Mouse (Mus musculus): ENCODE results near the gene Elavl4.

The Elavl4 gene

DNA sequence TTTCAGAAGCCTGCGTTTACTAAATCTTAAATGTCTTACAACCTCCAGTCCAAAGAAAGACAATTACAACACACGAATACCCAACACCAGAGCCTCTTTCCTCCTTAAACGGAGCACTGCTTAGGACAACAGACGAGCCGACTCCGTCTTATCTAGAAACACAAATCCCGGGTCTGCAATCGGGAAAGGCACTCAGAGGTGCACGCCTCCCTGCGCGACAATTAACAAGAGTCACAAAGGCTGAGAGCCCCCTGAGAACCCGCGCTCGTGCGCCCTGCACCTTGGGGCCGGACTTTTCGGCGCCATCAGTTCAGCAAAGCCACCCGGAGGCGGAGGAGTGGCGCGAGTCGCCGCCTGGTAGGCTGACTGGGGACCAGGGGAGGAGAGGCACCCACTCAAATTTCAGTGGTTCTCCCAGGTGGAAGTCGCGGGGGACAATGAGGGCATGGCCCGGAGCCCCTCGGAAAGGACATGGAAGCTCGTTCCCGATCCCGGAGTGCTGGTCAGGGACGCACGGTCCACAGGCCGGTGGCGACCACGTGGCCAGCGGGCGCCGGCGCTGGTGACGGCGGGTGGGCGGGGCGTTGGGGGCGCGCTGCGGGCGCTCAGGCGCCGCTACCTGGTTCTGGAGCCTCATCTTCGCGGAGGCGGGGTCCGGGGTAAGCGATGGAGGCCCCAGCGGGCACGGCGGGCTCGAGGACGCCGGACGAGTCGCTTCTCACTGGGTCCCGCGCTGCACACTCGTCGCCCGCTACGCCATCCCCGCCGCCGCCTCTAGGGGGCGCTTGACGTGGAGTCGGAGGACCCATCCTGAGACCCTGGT, at the start of gene Elavl4:
Elavl4 (minus strand) TSS at position 732 of the 823 bp plus-strand sequence.
- peak; percentile 92 for ATAC-seq (ENCODE audit: low TSS enrichment)

- ATAC-seq (ENCODE audit: low TSS enrichment): peak; percentile 99
Observed at GRCm38 (mm10) chr4:110397618-110398045, 45.9 kb upstream of the Elavl4 start, which contains the start of gene Agbl4. TSS of gene Agbl4 (plus strand) at chr4:110397661.

DNA sequence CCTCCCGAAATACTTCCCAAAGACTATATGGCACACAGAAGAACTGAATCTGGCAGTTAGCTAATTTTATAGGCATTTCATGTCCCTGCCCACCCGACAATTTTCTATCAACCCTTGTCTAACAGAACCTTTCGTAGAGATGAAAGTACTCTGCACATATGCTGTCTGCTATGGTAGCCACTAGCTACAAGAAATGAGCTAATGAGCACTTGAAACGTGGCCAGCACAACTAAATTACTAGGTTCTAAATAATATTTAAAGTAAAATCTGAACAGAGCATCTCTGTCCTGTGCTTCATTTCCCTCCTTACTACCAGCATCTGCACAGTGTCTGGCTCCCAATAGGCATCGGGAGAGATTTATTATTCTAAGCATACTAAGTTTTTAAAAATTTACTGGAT, 44.5 kb upstream of the Elavl4 start:
- ATAC-seq (ENCODE audit: low TSS enrichment): no peak

- no peak for ATAC-seq (ENCODE audit: low TSS enrichment)
Observed at GRCm38 (mm10) chr4:110360568-110360967, 8.9 kb upstream of the Elavl4 start.

DNA sequence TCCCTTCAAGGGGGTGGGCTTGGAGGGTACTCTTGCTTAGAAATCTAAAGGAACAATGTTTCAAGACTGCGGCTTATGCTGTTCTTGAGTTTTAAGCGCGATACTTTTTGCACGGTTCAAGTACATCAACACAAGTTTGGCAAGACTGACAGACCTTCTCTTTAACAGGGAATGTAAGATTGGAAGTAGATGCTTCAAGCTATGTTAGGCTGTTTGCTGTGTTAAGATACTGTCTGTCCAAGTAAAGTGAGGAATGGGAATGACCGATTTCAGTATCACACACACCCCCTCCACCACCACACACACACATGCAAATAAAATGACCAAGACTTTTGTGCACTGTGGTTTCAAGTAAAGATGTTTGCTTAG, 276 bp upstream of the Elavl4 start:
- peak; percentile 51 for ATAC-seq (ENCODE audit: low TSS enrichment)

- ATAC-seq (ENCODE audit: low TSS enrichment): peak; percentile 14
Observed at GRCm38 (mm10) chr4:110350856-110351177, 892 bp downstream of the Elavl4 start.

DNA sequence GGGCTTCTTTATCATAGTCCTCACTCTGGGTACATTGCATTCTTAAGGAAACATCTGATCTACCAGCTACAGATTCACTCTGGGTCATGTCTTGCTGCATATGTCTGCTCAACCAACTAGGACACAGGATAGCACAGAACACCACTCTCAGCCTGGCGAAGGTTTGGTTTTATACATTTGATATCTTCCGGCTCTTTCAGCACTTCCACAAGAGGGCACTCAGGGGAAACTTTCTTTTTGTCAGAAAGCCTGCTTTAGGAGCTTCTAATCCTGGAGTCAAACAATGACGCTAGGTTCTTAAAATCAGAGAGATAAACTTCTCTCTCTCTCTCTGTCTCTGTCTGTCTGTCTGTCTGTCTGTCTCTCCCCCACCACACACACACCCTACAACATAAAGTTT, 27.8 kb downstream of the Elavl4 start:
- ATAC-seq (ENCODE audit: low TSS enrichment): peak; percentile 92

- no peak for ATAC-seq (ENCODE audit: low TSS enrichment)
Observed at GRCm38 (mm10) chr4:110312126-110312525, 39.6 kb downstream of the Elavl4 start.

DNA sequence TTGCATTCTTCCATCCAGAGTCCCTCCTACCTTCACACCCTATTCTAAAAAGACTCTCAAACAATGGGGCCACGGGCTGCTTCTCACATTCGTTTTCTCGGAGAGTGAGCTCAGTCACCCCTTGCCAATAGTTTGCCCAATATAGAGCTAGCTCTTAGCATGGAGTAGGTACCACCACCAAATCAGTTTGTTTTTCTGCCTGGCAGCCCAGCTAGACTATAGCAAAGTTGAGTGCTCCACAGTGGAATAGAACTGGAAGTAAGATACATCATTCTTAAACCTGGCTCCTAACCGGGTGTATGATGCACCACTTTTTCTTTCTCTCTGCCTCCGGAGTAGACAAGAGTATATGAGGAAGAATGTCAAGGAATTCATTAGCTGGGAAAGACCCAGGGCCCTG, 44.7 kb downstream of the Elavl4 start:
- peak; percentile 82 for ATAC-seq (ENCODE audit: low TSS enrichment)

GRCm38 (mm10) chr4:110306559-110306958, 45.1 kb downstream of the Elavl4 start:
- ATAC-seq (ENCODE audit: low TSS enrichment): peak; percentile 74

DNA sequence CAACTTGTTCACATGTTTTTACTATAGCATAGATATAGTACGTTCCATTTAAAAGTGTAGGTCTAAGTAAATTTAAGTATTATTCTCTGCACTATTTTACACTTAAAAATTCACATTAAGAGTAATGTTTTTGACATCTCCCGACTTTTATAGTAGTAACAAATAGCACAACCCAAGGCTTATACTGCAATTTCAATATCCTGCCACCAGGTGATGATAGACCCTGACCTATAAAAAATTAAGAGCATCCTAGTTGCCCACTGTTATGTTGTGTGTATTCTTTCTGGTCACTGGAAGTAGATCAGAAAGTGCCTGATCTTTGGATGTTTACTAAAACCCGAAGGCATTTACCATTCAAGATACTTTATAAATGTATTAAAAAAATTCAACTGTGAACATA, 55.9 kb downstream of the Elavl4 start:
- no peak for ATAC-seq (ENCODE audit: low TSS enrichment)

DNA sequence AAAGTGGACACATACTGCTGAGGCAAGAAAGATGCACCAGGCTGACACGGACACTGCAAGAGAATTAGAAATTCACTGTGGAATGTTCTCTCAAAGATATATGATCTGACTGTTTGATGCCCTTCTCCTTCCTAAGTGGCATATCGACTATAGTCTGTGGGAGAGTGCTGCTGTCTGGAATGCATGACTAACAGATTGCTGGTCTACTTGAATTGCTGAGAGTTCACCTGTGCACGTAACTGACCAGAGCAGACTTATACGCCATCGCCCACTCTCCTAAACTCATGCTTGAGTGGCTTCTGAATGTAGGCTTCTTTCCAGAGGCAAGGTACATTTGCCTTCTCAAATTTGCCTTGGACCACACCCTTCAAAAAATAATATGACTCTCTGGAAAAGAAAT, 58.5 kb downstream of the Elavl4 start:
- no peak for ATAC-seq (ENCODE audit: low TSS enrichment)

DNA sequence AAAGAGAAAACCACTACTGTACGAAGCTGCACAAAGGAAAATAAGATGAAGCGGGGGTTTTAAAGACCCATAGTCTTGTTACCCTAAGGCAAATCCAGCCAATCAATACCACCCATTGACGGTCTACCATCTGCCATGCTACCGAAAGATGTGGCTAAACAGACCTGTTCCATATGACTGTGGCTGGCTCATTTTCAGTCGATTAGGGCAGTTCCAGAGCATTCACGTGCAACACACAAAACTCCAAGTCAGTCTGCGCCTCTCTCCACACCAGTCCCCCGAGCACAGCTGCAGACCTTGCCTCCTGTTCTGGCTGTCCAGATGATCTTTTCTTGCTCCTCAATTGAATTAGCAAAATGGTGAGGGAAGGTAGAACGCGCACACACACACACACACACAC, 59.2 kb downstream of the Elavl4 start:
- no peak for ATAC-seq (ENCODE audit: low TSS enrichment)

- ATAC-seq (ENCODE audit: low TSS enrichment): peak; percentile 72
Observed at GRCm38 (mm10) chr4:110290544-110291095, 61.1 kb downstream of the Elavl4 start.

DNA sequence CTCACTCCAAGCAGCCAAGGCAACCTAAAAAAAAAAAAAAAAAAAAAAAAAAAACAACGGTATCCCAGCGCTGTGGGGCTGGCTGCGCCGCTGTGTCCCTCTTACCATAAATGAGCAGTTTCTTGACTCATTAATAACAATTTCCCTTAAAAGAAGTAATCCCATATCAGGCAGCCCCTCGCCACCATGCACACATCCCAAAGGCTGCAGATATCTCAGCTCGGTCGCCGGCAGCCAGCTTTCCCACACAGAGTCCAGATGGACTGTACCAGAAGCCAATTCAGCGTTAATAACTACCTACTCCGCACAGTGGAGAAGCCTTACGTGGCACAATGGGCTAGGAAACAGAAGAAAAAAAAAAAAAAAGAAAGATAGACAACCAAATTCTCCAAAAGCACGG, 61.7 kb downstream of the Elavl4 start:
- no peak; the same call in 1 of the 2 replicates for ATAC-seq (ENCODE audit: low TSS enrichment)

DNA sequence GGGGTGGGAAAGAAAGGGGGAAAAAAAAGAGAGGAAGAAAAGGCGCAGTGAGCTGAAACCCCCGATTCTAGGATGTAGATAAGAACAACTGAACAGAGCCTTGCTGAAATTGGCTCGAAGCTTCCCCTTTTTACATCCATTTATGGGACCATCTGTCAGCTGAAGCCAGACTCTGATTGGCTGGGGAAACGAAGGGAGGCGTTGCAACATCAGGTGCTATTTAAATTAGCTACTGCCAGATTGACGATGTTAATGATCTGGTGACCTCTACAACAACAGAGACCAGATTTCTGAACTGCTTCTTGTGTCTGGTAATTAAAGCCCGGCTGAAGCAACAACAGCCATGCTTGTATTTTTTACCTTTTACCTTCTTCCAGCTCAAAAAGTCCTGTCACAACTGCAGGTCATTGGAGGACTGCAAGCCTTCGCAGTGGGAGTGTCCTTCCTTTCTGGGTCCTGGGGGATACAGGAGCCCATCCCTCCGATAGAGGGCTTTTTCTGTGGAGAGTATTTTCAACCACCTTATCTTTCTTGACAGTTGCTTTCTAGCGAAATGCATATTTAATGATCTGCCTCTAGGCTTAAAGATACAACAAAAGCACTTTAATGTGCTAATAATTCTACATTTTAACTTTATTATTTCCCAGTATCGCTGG, 64.2 kb downstream of the Elavl4 start:
- peak; percentile 55 for ATAC-seq (ENCODE audit: low TSS enrichment)

GRCm38 (mm10) chr4:110286841-110287240, 64.9 kb downstream of the Elavl4 start:
- no peak for ATAC-seq (ENCODE audit: low TSS enrichment)

DNA sequence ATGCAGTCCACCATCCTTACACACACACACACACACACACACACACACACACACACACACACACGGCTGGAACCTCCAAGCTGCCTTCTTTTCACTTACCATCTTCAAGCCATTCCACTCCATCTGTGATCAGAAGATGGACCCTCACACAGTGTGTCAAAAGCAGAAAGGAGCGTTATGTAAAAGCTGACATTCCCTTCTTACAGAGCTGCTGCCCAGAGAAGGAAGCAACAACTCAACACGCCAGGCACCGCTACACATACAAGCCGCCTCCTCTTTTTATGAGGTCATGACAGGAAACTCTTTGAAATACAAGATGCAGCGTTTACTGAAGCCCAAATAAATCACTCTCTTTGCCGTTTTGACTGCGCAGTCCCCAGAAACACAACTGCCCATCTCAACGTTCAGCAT, 65.3 kb downstream of the Elavl4 start:
- peak; percentile 48 for ATAC-seq (ENCODE audit: low TSS enrichment)

- peak; percentile 62 for ATAC-seq (ENCODE audit: low TSS enrichment)
Observed at GRCm38 (mm10) chr4:110285346-110286330, 66.1 kb downstream of the Elavl4 start.

GRCm38 (mm10) chr4:110284446-110284845, 67.3 kb downstream of the Elavl4 start:
- no peak for ATAC-seq (ENCODE audit: low TSS enrichment)

DNA sequence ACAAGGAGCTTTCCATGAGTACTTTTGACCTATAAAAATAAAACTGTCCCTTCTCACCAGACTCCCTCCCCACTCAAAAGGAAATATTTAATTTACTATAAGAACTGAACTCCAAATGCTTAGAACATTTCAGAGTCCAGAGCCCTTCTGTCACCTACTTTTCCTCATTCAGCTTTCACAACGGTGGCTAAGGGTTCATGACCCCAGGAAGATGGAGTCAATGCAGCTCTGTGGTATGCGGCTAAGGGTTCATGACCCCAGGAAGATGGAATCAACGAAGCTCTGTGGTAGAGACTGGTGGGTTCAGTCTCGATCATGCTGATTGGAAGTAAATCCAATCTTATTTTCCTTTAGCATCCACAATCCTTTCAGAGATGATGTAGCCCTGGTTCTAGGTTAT, 81.7 kb downstream of the Elavl4 start:
- ATAC-seq (ENCODE audit: low TSS enrichment): no peak
